Mouse (Mus musculus) granulocyte monocyte progenitor cell, adult 5-6 weeks (primary cell): ENCODE results near the gene Ugt1a8. TPM values are rescaled to one million over a fixed set of nuclear protein-coding genes. Genes with fewer than 3 reads are reported as not detected.
A peak's percentile ranks its signal among the peaks of the same experiment; 100 is the strongest.

Experiments used
- ATAC-seq: replicated peaks from 2 replicates; pipeline ENCODE4 v1.8.0; 2016; ENCODE audit warnings: mild to moderate bottlenecking, moderate TSS enrichment, inconsistent platforms; ENCODE audit not compliant: poor library complexity, severe bottlenecking
- total RNA-seq, 2 experiments: library from RNA; stranded (forward) in 1 of 2; stranded (reverse) in 1 of 2; fragments of 200-712, 200-1000 nt in 1 of 2; fragments of >200 nt in 1 of 2; fragmentation: Nextera tagmentation in 1 of 2; gene quantifications; 2 replicates each; pipeline ENCODE4 v1.2.3; 2014 to 2017

Gene Ugt1a8
- total RNA-seq, 2 experiments from 2014 or later: not detected

GRCm38 (mm10) chr1:88255989-88256754 is 168.6 kb downstream of the Ugt1a8 start:
- ATAC-seq: no peak

DNA sequence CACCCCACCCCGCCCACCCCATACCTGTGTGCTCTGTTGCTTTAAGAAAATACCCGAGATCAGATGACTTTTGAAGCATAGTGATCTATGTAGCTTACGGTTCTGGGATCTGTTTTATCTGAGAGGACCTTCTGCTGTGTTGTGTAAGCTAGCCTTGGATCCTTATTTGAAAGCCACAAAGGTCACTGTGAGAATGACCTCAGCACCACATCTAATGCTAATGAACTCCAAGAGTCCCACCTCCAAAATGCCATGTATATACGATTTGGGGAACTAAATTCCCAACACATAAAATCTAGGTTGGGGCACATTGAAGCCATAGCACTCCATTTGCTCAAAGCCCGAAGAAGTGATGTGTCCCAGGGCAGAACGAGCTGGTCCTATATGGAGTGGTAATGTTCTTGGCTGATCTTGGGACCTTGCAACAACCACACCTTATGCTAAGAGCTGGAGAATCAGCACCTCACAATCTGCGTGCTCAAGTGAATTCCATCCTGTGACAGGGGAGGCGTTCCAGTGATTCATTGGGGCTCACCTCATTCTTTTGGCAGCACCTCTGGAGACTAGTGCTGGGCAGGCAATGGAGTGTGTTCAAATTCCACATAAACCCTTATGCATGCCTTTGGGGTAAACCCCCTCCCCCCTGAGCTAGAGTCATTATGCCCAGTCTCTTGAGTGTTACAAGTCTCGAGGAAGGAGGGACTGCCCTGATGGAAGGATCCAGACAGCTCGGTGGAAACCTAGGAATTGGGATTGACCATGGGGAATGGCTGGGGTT is 169.5 kb downstream of the Ugt1a8 start:
- ATAC-seq: no peak

DNA sequence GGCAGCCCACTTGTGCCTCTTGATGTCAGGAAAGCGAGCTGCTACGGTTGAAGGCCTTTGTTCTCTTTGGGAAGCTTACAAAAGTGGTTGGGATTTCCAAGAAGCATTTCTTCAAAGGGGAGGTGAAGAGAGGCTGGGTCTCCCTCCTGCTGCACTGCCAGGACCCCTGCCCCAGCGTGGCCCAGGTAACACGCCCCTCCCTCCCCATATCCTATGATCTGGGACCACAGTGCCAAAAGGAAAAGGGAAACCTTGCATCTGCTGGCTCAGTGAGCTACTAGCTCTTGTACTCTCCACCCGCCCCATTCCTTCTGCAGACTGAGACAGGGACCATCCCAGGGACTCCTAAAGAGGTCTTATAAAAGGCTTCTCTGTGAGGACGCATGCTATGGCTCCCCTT is 170.1 kb downstream of the Ugt1a8 start:
- no peak for ATAC-seq

DNA sequence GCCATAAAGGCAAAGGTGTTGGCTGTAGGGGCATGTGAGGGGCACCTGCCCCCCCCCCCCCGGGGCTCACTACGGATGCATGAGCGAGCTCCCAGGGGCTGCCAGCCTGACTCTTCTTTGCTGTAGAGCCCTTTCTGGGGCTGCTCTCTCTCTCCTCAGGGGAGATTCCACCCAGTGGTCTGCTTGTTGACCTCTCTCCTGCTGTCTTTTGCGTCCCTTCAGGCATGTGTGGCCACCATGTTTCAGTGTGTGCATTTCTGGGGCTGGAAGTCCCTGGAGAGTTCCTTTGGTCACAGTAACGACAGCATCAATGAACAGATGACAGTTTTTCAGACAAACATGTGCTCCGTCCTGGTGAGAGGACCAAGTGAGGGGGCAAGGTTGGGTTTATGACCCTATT is 170.7 kb downstream of the Ugt1a8 start:
- ATAC-seq: no peak

GRCm38 (mm10) chr1:88258881-88259642 is 171.4 kb downstream of the Ugt1a8 start:
- peak; percentile 6; the same call in 1 of the 2 replicates for ATAC-seq

DNA sequence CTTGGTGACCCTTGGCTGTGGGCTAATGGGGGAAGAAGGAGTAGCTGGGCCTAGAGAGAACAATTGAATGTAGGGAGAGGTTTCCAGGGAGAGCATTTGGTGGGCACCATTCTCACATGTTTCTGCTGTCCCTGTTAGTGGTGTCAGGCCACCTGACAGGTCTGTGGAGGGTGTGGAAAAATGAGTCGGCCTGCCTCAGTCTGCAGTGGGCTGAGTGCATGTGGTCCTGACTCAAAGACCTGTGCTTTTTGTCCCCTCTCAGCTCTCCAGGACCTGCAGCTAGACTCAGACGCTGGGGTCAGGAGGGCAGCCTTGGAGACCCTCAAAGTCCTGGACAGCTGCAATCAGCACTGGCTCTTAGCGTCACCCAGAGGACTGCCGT is 172.0 kb downstream of the Ugt1a8 start:
- no peak for ATAC-seq

GRCm38 (mm10) chr1:88260114-88260513 is 172.5 kb downstream of the Ugt1a8 start:
- peak; percentile 1 for ATAC-seq

DNA sequence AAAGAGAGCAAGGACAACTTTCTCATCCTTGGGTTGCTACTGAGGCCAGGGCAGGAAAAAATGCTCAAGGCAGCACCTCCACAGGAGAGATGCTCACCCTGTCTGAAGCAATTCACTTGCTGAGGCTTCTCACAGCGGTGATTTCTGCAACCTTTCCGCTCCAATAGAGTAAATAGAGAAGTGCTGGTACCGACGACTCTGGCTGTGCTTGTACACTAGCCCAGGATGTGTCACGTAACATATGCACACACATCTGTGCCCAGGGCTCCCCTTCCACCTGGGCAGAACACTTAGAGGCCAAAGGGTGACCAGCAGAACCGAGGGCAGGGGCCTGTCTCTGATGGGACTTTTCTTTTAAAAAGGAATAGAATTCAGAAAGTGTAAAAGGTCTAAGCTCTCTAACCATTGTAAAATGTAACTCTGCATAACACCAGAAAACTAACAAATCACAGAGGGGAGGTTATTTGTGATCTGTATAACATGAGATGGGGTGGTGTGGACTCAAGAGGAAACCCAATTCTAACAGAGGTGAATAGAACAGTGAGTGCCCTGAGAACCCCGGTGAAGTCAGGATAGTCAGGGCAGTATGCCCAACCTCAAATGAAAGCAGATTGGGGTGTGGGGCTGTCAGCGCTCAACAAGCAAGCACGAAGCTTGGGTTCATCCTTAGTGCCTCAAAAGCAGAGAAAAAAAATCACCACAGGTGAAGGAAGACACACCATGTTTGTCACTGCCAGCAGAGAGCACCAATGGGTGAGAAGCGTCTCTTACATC is 173.2 kb downstream of the Ugt1a8 start:
- peak; percentile 34 for ATAC-seq

- no peak for ATAC-seq
These were observed 174.1 kb downstream of the Ugt1a8 start for GRCm38 (mm10) chr1:88261706-88262105.

GRCm38 (mm10) chr1:88262255-88262654 is 174.6 kb downstream of the Ugt1a8 start:
- ATAC-seq: no peak

GRCm38 (mm10) chr1:88262961-88263360 is 175.3 kb downstream of the Ugt1a8 start:
- ATAC-seq: no peak

- no peak for ATAC-seq
These were observed 176.2 kb downstream of the Ugt1a8 start for GRCm38 (mm10) chr1:88263778-88264177.

DNA sequence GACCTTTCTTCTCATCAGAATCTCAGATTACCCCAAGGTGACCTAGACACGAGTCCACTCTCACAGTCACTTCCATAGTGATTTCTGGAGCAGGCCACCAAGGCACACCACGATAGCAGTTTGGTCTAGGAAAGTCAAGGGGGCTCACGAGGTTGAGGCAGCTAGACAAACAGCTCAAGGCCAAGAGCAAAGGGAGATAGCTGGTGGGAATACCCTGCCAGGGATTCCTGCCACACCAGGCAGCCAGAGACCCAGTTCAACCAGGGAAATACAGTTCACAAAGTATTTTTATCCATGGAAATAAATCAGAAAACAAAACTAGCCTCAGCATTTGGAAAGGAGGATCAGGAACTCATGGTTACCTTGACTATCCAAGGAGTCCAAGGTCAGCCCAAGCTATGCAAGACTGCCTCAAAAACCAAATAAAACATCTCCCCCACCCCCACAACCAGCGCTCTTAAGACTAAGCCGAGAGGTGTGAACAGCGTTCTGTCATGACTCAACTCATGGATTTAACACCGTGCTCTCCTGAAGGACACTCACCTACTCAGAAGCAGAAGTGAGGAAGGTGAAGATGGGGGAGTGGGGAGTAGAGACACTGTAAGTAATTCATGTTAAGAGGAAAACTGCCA is 176.7 kb downstream of the Ugt1a8 start:
- ATAC-seq: no peak

DNA sequence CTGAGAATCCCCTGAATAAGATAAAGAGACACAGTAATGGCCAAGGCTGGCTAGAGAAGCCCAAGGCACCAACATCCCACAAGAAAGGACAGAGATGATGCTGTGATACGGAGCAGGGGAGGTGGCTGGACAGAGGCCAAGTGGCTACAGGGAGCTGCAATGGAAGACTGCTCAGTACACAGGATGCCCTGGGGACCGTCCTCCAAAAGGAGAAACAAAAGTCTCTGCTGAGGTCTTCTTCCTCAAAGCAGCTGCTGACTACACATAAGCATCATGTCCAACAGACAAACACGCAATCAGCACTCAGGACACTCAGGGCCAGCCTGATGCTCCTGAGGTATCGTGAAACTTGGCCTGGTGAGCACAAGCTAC is 177.2 kb downstream of the Ugt1a8 start:
- ATAC-seq: no peak

- ATAC-seq: no peak
These were observed 178.5 kb downstream of the Ugt1a8 start for GRCm38 (mm10) chr1:88266123-88266522.

DNA sequence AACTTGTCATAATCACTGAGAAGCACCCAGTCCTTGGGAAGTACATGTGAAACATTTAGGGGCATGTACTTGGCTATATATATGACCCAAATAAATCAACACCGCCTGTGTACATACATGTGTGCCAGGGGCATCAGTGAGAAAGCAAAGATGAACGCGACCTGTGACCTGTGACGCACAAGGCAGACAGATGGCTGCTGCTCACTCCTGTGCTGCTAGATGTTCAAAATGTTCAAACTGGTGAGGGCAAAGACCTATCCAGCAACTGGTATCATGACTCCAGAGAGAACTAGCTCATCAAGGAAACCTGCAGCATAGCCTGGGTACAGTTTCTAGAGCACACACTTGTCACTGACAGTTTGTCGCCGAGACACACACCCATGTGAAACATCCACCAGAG is 179.9 kb downstream of the Ugt1a8 start:
- ATAC-seq: no peak

GRCm38 (mm10) chr1:88268070-88268469 is 180.5 kb downstream of the Ugt1a8 start:
- ATAC-seq: no peak
